Mouse (Mus musculus) hematopoietic stem cell, adult 5-6 weeks (primary cell): ENCODE data around the gene Slco2a1. TPM values are rescaled to one million over a fixed set of nuclear protein-coding genes. Genes with fewer than 3 reads are reported as not detected.

Experiments used
- ATAC-seq, 2 experiments: fragments of 125-278 bp in 1 of 2; replicated peaks in 1 of 2; 2 replicates each; pipeline ENCODE4 v1.8.0; 2016 to 2017; ENCODE audit warnings: inconsistent platforms in 2 of 2, mild to moderate bottlenecking in 2 of 2, moderate number of reproducible peaks in 2 of 2, low read depth in 1 of 2, moderate TSS enrichment in 1 of 2; ENCODE audit not compliant: low FRiP score in 2 of 2, poor library complexity in 2 of 2, severe bottlenecking in 2 of 2, insufficient read depth in 1 of 2, low TSS enrichment in 1 of 2
- total RNA-seq: library from RNA; stranded (forward); fragments of 172-1452, 232-1000 nt; gene quantifications from 2 replicates; pipeline ENCODE4 v1.2.3, GENCODE M21; 2017

The Slco2a1 gene
- total RNA-seq, 1 experiment from 2014 or later: 0.25 TPM

- peak in 1 of 2 experiments; percentile 34; a peak in 1 of 4 replicates for ATAC-seq
These were observed 24.9 kb downstream of the Slco2a1 start for GRCm38 (mm10) chr9:103013366-103013765.

GRCm38 (mm10) chr9:103014686-103015085 is 26.2 kb downstream of the Slco2a1 start:
- no peak for ATAC-seq

GRCm38 (mm10) chr9:103024116-103024515 is 35.6 kb downstream of the Slco2a1 start:
- no peak for ATAC-seq

GRCm38 (mm10) chr9:103027150-103027889 is 38.8 kb downstream of the Slco2a1 start:
- peak in 1 of 2 experiments; percentile 32; a peak in 1 of 4 replicates for ATAC-seq

- ATAC-seq: no peak
These were observed 40.5 kb downstream of the Slco2a1 start for GRCm38 (mm10) chr9:103029012-103029411.

GRCm38 (mm10) chr9:103030041-103030440 is 41.5 kb downstream of the Slco2a1 start:
- ATAC-seq: no peak

- ATAC-seq: no peak
These were observed 42.7 kb downstream of the Slco2a1 start for GRCm38 (mm10) chr9:103031211-103031610.

GRCm38 (mm10) chr9:103032193-103032592 is 43.7 kb downstream of the Slco2a1 start:
- ATAC-seq: peak in 1 of 2 experiments; percentile 11; a peak in 1 of 4 replicates

- ATAC-seq: no peak
These were observed 44.9 kb downstream of the Slco2a1 start for GRCm38 (mm10) chr9:103033381-103033780.

GRCm38 (mm10) chr9:103036971-103037391 is 48.5 kb downstream of the Slco2a1 start:
- no peak for ATAC-seq

GRCm38 (mm10) chr9:103038266-103038665 is 49.8 kb downstream of the Slco2a1 start:
- no peak for ATAC-seq

- no peak for ATAC-seq
These were observed 50.2 kb downstream of the Slco2a1 start for GRCm38 (mm10) chr9:103038705-103039104.

GRCm38 (mm10) chr9:103040581-103040980 is 52.1 kb downstream of the Slco2a1 start:
- no peak for ATAC-seq

GRCm38 (mm10) chr9:103045406-103045805 is 56.9 kb downstream of the Slco2a1 start:
- no peak for ATAC-seq

GRCm38 (mm10) chr9:103049049-103049511 is 60.6 kb downstream of the Slco2a1 start:
- no peak for ATAC-seq

- ATAC-seq: no peak
These were observed 65.3 kb downstream of the Slco2a1 start for GRCm38 (mm10) chr9:103053829-103054228.

- no peak for ATAC-seq
These were observed 66.5 kb downstream of the Slco2a1 start for GRCm38 (mm10) chr9:103055061-103055460.

- ATAC-seq: no peak
These were observed 67.7 kb downstream of the Slco2a1 start for GRCm38 (mm10) chr9:103056164-103056563.

- ATAC-seq: no peak
These were observed 72.0 kb downstream of the Slco2a1 start for GRCm38 (mm10) chr9:103060551-103060950.
